Mouse (Mus musculus) hindbrain, embryonic 12.5 days (tissue): ENCODE results near the gene Ncor1. TPM values are rescaled to one million over a fixed set of nuclear protein-coding genes. Genes with fewer than 3 reads are reported as not detected.
A peak's percentile ranks its signal among the peaks of the same experiment; 100 is the strongest.
"Not testable (repeated sequence)": the region's sequence is repeated elsewhere in the genome, so short reads cannot be mapped to it uniquely, and the experiment has no call there.

Source experiments
- ATAC-seq: fragments of 200-750 bp; cut with Nextera tagmentation; 2 replicates; pipeline ENCODE4 v1.8.0; 2017; ENCODE audit warnings: moderate TSS enrichment; ENCODE audit not compliant: low FRiP score
- H3K27ac ChIP-seq: fragments of 300-500 bp; sonication (generic); 2 replicates; pipeline ENCODE4 v1.5.1; 2016; ENCODE audit warnings: mild to moderate bottlenecking
- H3K27me3 ChIP-seq: fragments of 300-500 bp; sonication (generic); 2 replicates; pipeline ENCODE4 v1.6.1; 2016; ENCODE audit warnings: mild to moderate bottlenecking
- H3K36me3 ChIP-seq: fragments of 300-500 bp; sonication (generic); 2 replicates; pipeline ENCODE4 v1.6.1; 2016; ENCODE audit warnings: mild to moderate bottlenecking
- H3K4me1 ChIP-seq: fragments of 300-500 bp; sonication (generic); 2 replicates; pipeline ENCODE4 v1.6.1; 2016
- H3K4me2 ChIP-seq: fragments of 300-500 bp; sonication (generic); replicated peaks from 2 replicates; pipeline ENCODE4 v1.6.1; 2016; ENCODE audit warnings: mild to moderate bottlenecking
- H3K4me3 ChIP-seq: fragments of 300-500 bp; sonication (generic); 2 replicates; pipeline ENCODE4 v1.5.1; 2016; ENCODE audit warnings: mild to moderate bottlenecking
- H3K9ac ChIP-seq: fragments of 300-500 bp; sonication (generic); 2 replicates; pipeline ENCODE4 v1.6.1; 2016; ENCODE audit warnings: mild to moderate bottlenecking, moderate library complexity
- H3K9me3 ChIP-seq: fragments of 300-500 bp; sonication (generic); replicated peaks from 2 replicates; pipeline ENCODE4 v1.6.1; 2016; ENCODE audit warnings: mild to moderate bottlenecking
- WGBS: fragments of 180-500 bp; shearing (Covaris S2); methylation state at CpG from one replicate; pipeline ENCODE4 v1.1.7; 2016; 5-methylcytosine and 5-hydroxymethylcytosine counted together
- polyA plus RNA-seq: library from polyadenylated mRNA; unstranded; fragments of >200 nt; fragmentation: Nextera tagmentation; extraction: Ambion mirVana; gene quantifications from 2 replicates; pipeline ENCODE4 v1.2.1, GENCODE M21; 2016

Ncor1 gene
- polyA plus RNA-seq, 1 experiment from 2014 or later: 201 TPM

DNA sequence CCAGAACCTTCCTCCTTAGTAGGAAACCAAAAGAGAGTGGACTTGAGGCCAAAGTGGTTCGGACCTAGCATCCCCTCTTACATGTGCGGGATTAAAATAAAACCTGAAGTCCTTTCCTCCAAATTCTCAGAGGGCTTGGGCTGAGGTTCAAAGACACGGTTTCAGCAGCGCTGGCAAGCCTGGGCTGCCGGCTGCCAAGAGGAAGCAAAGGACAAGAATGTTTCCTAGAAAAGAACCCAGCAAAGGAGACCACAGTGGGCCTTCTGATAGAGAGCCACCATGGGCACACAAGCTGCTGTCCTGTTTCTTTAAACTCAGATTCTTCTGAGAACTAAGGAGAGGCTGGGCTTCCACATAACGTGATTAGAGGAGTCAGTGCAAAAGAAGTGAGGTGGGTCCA lies 20.6 kb upstream of the Ncor1 start:
- 79% methylated on average over 6 of the region's 6 CpGs for WGBS
- no peak for ATAC-seq
- no peak overlapping the region for H3K4me2 ChIP-seq
- H3K4me3 ChIP-seq: no peak overlapping the region
- no peaks in the 10 kb centered on the region for H3K9me3 ChIP-seq
- H3K27ac ChIP-seq: no peak overlapping the region
- H3K4me1 ChIP-seq: no peaks in the 10 kb centered on the region
- H3K27me3 ChIP-seq: no peaks in the 10 kb centered on the region
- no peaks in the 10 kb centered on the region for H3K36me3 ChIP-seq
- no peak overlapping the region for H3K9ac ChIP-seq

DNA sequence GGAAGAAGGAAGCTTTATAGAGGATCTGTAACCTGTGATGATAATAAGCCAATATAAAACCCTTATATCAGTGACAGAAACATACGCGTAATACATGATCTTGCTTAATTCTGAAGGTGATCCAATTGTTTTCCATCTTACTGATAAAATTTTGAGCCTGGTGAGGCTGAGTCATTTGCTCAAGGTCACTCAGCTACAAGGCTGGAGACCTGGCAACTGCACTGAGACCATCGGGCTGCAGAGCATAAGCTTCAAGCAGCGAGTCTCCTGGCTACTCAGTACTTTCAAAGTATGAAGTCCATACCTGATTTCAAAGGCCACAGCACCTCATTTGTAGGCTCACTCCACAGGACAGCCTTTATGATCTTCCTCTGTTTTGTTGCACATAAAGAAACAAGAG lies 17.8 kb upstream of the Ncor1 start:
- no peak for ATAC-seq
- no peak overlapping the region for H3K27ac ChIP-seq
- no peak overlapping the region for H3K4me3 ChIP-seq
- no peaks in the 10 kb centered on the region for H3K4me1 ChIP-seq
- H3K9me3 ChIP-seq: no peaks in the 10 kb centered on the region
- no peak overlapping the region for H3K4me2 ChIP-seq
- H3K36me3 ChIP-seq: no peaks in the 10 kb centered on the region
- H3K27me3 ChIP-seq: no peaks in the 10 kb centered on the region
- H3K9ac ChIP-seq: no peak overlapping the region
- WGBS: 94% methylated on average over 4 of the region's 4 CpGs

DNA sequence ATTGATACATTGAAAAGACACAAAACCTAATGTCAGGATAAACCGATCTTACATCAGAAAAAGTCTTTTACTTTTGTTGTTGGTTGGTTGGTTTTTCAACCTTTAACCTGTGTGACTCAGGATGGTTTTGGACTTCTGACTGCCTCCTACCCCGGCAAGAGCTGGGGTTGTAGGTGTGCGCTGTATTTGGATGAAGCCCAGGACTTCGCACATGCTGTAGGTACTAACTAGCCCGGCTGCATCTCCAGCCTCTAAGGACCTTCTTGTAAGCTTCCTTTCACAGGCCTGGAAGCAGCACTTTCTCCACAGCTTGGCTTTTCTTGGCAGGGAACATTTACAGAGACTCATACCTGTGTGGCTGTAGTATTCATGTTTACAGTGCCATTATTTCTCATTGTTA lies 15.2 kb upstream of the Ncor1 start:
- no peaks in the 10 kb centered on the region for H3K4me1 ChIP-seq

DNA sequence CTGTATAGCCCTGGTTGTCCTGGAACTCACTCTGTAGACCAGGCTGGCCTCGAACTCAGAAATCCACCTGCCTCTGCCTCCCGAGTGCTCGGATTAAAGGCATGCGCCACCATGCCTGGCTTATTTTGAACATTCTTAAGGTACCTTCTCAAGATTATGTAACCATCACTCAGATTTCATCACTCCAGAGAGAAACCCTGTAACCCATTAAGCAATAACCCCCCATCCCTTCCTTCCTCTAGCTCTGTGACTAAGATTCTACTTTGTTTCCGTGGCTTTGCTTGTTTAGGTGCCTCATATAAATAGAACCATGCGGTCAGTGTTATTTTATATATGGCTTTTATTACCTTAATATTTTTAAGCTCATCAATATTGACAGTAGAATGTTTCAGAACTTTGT lies 12.1 kb upstream of the Ncor1 start:
- Histone ChIP-seq H3K36me3 (no peaks in the 10 kb centered on the region), H3K27me3 (no peaks in the 10 kb centered on the region), H3K9ac (no peak overlapping the region), H3K9me3 (no peaks in the 10 kb centered on the region), H3K4me3 (no peak overlapping the region), H3K4me2 (no peak overlapping the region), H3K27ac (no peak overlapping the region), H3K4me1 (no peaks in the 10 kb centered on the region)
- WGBS: 94% methylated on average over 6 of the region's 6 CpGs
- ATAC-seq: no peak

More for the DNA sequence above, 15.2 kb upstream of the Ncor1 start:
- no peak overlapping the region for H3K9ac ChIP-seq
- no peaks in the 10 kb centered on the region for H3K27me3 ChIP-seq
- no peak overlapping the region for H3K4me3 ChIP-seq
- no peaks in the 10 kb centered on the region for H3K36me3 ChIP-seq
- H3K27ac ChIP-seq: no peak overlapping the region
- 96% methylated on average over 5 of the region's 5 CpGs for WGBS
- no peaks in the 10 kb centered on the region for H3K9me3 ChIP-seq
- H3K4me2 ChIP-seq: no peak overlapping the region
- no peak for ATAC-seq

DNA sequence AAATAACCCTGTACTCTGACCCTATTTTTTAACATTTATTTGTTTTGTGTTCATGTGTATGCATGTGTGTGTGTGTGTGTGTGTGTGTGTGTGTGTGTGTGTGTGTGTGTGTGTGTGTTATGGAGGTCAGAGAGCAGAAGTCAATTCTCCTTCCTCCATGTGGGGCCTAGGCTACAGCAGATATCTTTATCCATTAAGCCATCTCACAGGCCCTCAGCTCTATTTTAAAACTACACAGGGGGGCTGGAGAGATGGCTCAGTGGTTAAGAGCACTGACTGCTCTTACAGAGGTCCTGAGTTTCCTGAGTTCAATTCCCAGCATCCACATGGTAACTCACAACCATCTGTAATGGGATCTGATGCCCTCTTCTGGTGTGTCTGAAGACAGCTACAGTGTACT lies 8.9 kb upstream of the Ncor1 start:
- not testable (repeated sequence) for H3K9me3 ChIP-seq, H3K4me2 ChIP-seq, H3K4me3 ChIP-seq, H3K27ac ChIP-seq, H3K36me3 ChIP-seq, H3K4me1 ChIP-seq, ATAC-seq, H3K9ac ChIP-seq, H3K27me3 ChIP-seq

DNA sequence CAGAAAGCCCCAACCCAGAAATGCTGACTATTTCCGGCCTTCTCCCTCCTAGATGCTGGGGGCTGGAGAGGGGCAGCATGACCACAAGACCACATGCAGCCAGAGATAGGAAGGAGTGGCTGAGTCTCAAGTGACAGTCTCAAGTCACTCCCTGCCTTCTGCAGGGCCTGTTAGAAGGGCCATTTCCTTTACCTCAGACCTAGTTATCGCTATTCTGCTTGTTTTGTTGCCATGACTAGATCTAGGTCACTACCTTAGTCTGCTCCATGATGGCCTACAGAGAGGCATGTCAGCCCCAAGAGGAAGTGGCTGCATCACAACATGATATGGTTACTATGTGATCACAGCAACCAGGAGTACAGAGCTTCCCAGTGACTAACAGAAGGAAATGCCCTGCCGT lies 8.2 kb upstream of the Ncor1 start:
- no peak overlapping the region for H3K9ac ChIP-seq
- no peaks in the 10 kb centered on the region for H3K4me1 ChIP-seq
- 88% methylated on average over 3 of the region's 3 CpGs for WGBS
- ATAC-seq: no peak
- H3K9me3 ChIP-seq: no peaks in the 10 kb centered on the region
- no peaks in the 10 kb centered on the region for H3K36me3 ChIP-seq
- no peaks in the 10 kb centered on the region for H3K27me3 ChIP-seq
- H3K4me3 ChIP-seq: no peak overlapping the region
- no peak overlapping the region for H3K4me2 ChIP-seq
- no peak overlapping the region for H3K27ac ChIP-seq

DNA sequence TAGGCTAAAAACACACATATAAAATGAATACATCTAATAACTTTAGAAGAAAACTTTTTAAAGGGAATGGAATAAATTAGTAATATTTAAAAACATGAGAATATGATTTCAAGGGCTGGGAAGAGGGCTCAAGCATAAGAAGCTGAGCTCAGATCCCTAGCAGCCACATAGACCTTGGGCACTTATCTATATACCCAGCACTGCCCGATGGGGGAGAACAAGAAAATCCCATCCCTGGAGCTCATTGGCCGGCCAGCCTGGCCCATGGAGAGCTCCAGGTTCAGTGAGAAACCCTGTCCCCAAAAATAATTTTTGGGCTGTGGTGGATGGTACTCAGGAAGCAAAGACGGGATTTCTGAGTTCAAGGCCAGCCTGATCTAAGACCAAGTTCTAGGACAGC lies 7.5 kb upstream of the Ncor1 start:
- no peaks in the 10 kb centered on the region for H3K4me1 ChIP-seq

DNA sequence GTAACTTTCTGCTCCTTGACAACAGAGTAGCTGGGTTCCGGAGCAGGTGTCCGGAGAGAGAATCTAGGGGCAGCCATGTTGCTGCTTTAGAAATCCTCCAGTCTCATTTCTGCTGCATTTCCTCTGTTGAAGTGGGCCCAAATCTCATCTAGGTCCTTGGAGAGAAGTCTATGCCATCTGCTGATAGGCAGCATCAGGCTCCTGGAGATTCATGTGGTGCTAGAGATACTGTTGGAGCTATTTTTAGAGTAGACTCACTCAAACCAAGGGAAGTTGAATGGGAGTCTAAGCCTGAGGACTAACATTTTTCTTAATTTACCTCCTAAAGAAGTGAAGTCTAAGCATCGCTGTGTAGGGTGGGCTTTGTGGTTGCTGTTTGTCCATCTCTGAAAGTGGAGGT lies 6.4 kb upstream of the Ncor1 start:
- Histone ChIP-seq H3K27me3 (no peaks in the 10 kb centered on the region), H3K4me3 (no peak overlapping the region), H3K9ac (no peak overlapping the region), H3K9me3 (no peaks in the 10 kb centered on the region), H3K4me1 (no peaks in the 10 kb centered on the region), H3K36me3 (no peaks in the 10 kb centered on the region), H3K4me2 (no peak overlapping the region), H3K27ac (no peak overlapping the region)
- no peak for ATAC-seq
- WGBS: 96% methylated on average over 3 of the region's 3 CpGs

More for the DNA sequence above, 7.5 kb upstream of the Ncor1 start:
- no peak overlapping the region for H3K4me2 ChIP-seq
- no peaks in the 10 kb centered on the region for H3K9me3 ChIP-seq
- no peak overlapping the region for H3K9ac ChIP-seq
- no peaks in the 10 kb centered on the region for H3K36me3 ChIP-seq
- no peak for ATAC-seq
- WGBS: 94% methylated on average over 3 of the region's 3 CpGs
- H3K27ac ChIP-seq: no peak overlapping the region
- no peaks in the 10 kb centered on the region for H3K27me3 ChIP-seq
- no peak overlapping the region for H3K4me3 ChIP-seq

DNA sequence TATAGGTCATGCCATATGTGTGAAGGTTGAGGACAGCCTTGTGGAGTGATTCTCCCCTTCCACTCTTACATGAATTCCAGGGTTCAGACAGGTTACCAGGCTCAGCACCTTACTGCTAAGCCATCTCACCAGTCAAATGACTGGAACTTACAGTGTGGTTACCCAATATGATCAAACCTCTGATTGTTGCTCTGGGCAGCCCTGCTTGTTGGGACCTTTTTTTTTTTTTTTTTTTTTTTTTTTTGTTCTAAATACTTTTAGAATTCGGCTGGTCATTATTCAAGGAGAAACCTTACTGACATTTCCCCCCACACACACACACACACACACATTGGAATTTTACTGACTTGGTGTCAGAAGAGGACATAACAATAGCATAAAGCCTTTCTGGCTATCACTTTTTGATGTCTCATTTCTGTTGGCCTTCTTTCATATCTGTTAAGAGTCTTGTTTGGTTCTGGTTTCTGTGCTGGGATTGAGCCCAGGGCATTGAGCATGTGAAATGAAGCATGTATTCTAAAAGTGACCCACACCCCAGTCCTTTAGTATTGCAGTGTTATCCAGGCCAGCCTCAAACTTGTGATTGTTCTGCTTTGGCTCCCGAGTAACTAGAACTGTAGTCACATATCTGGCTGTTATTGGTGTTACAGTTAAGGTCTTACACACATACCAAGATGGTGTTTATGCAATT lies 5.0 kb upstream of the Ncor1 start:
- no peak overlapping the region for H3K4me3 ChIP-seq
- peaks cover 6% of the 10 kb centered on the region for H3K4me1 ChIP-seq
- no peaks in the 10 kb centered on the region for H3K36me3 ChIP-seq
- 67% methylated on average over 2 of the region's 2 CpGs for WGBS
- ATAC-seq: no peak
- no peaks in the 10 kb centered on the region for H3K27me3 ChIP-seq
- no peak overlapping the region for H3K27ac ChIP-seq
- no peak overlapping the region for H3K9ac ChIP-seq
- H3K9me3 ChIP-seq: no peaks in the 10 kb centered on the region
- no peak overlapping the region for H3K4me2 ChIP-seq

DNA sequence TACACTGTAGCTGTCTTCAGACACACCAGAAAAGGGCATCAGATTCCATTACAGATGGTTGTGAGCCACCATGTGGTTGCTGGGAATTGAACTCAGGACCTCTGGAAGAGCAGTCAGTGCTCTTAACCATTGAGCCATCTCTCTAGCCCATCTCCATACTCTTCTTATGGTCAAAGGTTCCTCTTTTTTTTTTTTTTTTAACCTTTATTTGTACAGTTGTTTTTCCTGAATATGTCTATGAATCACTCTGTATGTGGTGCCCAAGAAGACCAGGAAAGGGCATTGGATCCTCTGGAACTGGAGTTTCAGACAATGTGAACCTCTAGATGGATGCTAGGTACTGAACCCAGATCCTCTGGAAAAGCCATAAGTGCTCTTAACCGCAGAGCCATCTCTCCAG lies 4.2 kb upstream of the Ncor1 start:
- not testable (repeated sequence) for H3K27ac ChIP-seq, H3K27me3 ChIP-seq, H3K9ac ChIP-seq, H3K4me1 ChIP-seq, H3K4me3 ChIP-seq, H3K9me3 ChIP-seq, ATAC-seq, H3K36me3 ChIP-seq, H3K4me2 ChIP-seq
- WGBS: 98% methylated on average over 1 of the region's 1 CpGs

DNA sequence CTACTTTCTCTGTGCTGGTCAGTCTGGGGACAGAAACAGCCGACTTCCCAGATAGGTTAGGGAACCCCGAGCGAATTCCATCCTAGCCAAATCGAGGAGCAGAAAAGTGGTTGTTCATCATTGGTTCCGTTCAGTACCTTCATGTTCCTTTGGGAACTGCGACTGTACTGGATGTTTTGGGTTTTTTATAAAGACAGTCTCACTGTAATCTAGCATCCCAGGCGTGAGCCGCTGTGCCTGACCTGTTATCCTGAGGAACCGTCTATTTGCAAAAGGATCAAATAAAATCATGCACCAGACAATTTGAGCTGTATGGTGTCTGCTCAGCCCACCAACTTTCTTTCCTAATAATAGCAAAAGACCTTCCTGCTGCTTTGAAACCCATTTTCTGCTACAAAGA lies 439 bp upstream of the Ncor1 start:
- Histone ChIP-seq H3K9me3 (no peaks in the 10 kb centered on the region), H3K4me1 (peaks cover 13% of the 10 kb centered on the region), H3K4me2 (peak overlapping the region; percentile 87), H3K27ac (peak overlapping the region; percentile 98), H3K4me3 (peak overlapping the region; percentile 95), H3K27me3 (no peaks in the 10 kb centered on the region), H3K36me3 (no peaks in the 10 kb centered on the region), H3K9ac (peak overlapping the region; percentile 99)
- ATAC-seq: no peak
- under 1% methylated on average over 9 of the region's 9 CpGs for WGBS

DNA sequence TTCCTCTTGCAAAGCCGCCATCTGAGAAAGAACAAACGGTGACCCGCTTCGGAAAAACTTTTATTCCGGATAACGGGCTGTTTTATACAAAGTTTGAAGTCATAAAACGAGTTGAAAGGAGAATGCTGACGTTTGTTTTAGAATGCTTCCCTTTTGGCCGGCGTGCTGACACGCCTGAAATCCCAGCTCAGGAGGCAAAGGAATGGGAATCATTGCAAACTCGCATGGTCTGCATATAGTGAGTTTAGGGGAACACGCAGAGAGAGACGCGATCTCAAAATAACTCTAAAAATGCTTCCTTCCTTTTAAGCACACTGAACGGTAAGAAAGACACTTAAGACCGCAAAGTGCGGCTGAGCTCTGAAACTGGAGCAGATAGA lies 460 bp downstream of the Ncor1 start:
- under 1% methylated on average over 18 of the region's 18 CpGs for WGBS
- Histone ChIP-seq H3K9ac (peak overlapping the region; percentile 99), H3K36me3 (no peaks in the 10 kb centered on the region), H3K27ac (peak overlapping the region; percentile 98), H3K27me3 (no peaks in the 10 kb centered on the region), H3K4me3 (peak overlapping the region; percentile 95), H3K9me3 (no peaks in the 10 kb centered on the region), H3K4me2 (peak overlapping the region; percentile 87), H3K4me1 (peaks cover 13% of the 10 kb centered on the region)
- no peak for ATAC-seq

DNA sequence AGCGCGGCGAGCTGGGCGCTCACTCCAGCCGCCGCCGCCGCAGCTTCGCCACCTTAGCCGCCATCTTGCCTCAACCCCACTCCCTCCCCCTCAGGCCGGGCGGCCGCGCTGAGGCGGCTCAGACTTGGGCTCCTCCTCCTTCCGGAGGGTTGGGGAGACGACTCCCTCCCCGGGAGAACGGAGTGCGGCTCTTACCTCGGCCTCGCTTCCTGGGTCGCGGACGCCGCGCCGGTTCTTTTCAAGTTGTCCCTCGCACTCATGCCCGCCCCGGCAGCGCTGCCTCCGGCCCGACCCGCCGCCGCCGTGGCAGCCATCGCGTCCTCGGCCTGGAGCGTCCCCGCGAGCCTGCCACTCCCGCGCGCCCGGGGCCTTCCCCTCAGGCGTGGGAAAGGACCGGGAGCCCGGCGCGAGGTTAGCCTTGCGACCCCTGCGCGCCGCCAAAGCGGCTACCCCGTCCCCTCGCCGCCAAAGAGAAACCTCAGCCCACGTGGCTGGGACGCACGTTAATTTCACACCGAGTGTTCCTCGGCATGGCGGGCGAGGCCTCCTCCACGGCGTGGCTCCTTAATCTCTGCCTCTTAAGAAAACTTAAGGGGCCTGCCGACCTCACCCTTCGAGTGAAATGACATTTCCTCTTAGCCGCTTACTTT lies 975 bp downstream of the Ncor1 start:
- Histone ChIP-seq H3K4me2 (peak overlapping the region; percentile 87), H3K27ac (peak overlapping the region; percentile 98), H3K9me3 (no peaks in the 10 kb centered on the region), H3K36me3 (no peaks in the 10 kb centered on the region), H3K4me3 (peak overlapping the region; percentile 95), H3K9ac (peak overlapping the region; percentile 99), H3K27me3 (no peaks in the 10 kb centered on the region), H3K4me1 (peaks cover 13% of the 10 kb centered on the region)
- WGBS: under 1% methylated on average over 55 of the region's 73 CpGs
- peak; percentile 95 for ATAC-seq
